Mouse (Mus musculus): ENCODE measurements at regions not wholly inside any gene's neighbourhood (a gene's known extent, or its start where the extent isn't known, plus 50 kb on each side); places are given as distances from the start of the nearest gene placed in this dataset.

- no peaks in the 10 kb centered on the region for H3K79me2 ChIP-seq (replicated peaks; ENCODE audit: control insufficient read depth, insufficient read depth, low read length)
- intact Hi-C loops (cut with DNase I): loop anchor here (5.0 kb wide), 1 partner anchor 427 kb away; no protein-coding TSS in a partner anchor
- no peak overlapping the region for H3K4me3 ChIP-seq
- peak overlapping the region; percentile 63 for H3K27ac ChIP-seq
- no peak overlapping the region for H3K9ac ChIP-seq (ENCODE audit: low read depth, low read length)
- no peak for DNase-seq
- WGBS: 39% methylated on average over 3 of the region's 3 CpGs
- H3K36me3 ChIP-seq (ENCODE audit: control insufficient read depth, insufficient read depth, low read length): peaks cover 4% of the 10 kb centered on the region; the same call in 1 of the 2 replicates
- TF ChIP-seq CTCF (IDR thresholded peaks at IDR 0.05): no peak
- TF ChIP-seq POLR2A (IDR thresholded peaks at IDR 0.05; ENCODE audit: insufficient read depth, low read depth, low read length): no peak
- no peak for TF ChIP-seq EP300 (IDR thresholded peaks at IDR 0.05; ENCODE audit: insufficient read depth, low read depth, low read length)
- no peaks in the 10 kb centered on the region for H3K27me3 ChIP-seq (ENCODE audit: control insufficient read depth, insufficient read depth, low read length)
- peaks cover 4% of the 10 kb centered on the region for H3K4me1 ChIP-seq (ENCODE audit: control insufficient read depth, insufficient read depth, low read length)
These were observed 120.2 kb downstream of the Tmsb4x start for GRCm38 (mm10) chrX:167088930-167089329.

GRCm38 (mm10) chrX:167088438-167088837 lies 120.7 kb downstream of the Tmsb4x start:
- Histone ChIP-seq H3K4me1 (ENCODE audit: control insufficient read depth, insufficient read depth, low read length) (peaks cover 4% of the 10 kb centered on the region), H3K27me3 (ENCODE audit: control insufficient read depth, insufficient read depth, low read length) (no peaks in the 10 kb centered on the region), H3K9ac (ENCODE audit: low read depth, low read length) (no peak overlapping the region), H3K4me3 (no peak overlapping the region), H3K36me3 (ENCODE audit: control insufficient read depth, insufficient read depth, low read length) (peaks cover 4% of the 10 kb centered on the region; the same call in 1 of the 2 replicates), H3K27ac (peak overlapping the region; percentile 34), H3K79me2 (replicated peaks; ENCODE audit: control insufficient read depth, insufficient read depth, low read length) (no peaks in the 10 kb centered on the region)
- TF ChIP-seq CTCF (IDR thresholded peaks at IDR 0.05): no peak
- WGBS: 28% methylated on average over 2 of the region's 2 CpGs
- no peak for DNase-seq
- intact Hi-C loops (cut with DNase I): loop anchor here (5.0 kb wide), 1 partner anchor 426 kb away; no protein-coding TSS in a partner anchor

- no peak for TF ChIP-seq EP300 (IDR thresholded peaks at IDR 0.05; ENCODE audit: insufficient read depth, low read depth, low read length)
- TF ChIP-seq POLR2A (IDR thresholded peaks at IDR 0.05; ENCODE audit: insufficient read depth, low read depth, low read length): no peak
- no peak for TF ChIP-seq CTCF (IDR thresholded peaks at IDR 0.05)
- Histone ChIP-seq H3K79me2 (replicated peaks; ENCODE audit: control insufficient read depth, insufficient read depth, low read length) (no peaks in the 10 kb centered on the region), H3K27ac (peak overlapping the region; percentile 43), H3K9ac (ENCODE audit: low read depth, low read length) (no peak overlapping the region), H3K4me1 (ENCODE audit: control insufficient read depth, insufficient read depth, low read length) (no peaks in the 10 kb centered on the region; the same call in 1 of the 2 replicates), H3K27me3 (ENCODE audit: control insufficient read depth, insufficient read depth, low read length) (no peaks in the 10 kb centered on the region), H3K36me3 (ENCODE audit: control insufficient read depth, insufficient read depth, low read length) (no peaks in the 10 kb centered on the region), H3K4me3 (no peak overlapping the region)
- intact Hi-C loops (cut with DNase I): no loop called here
- 32% methylated on average over 3 of the region's 3 CpGs for WGBS
- DNase-seq: peak in 1 of 2 experiments; percentile 6
These were observed 128.3 kb downstream of the Tmsb4x start for GRCm38 (mm10) chrX:167080821-167081220.

- no peak overlapping the region for H3K27ac ChIP-seq
- no peak overlapping the region for H3K9ac ChIP-seq (ENCODE audit: low read depth, low read length)
- WGBS: 42% methylated on average over 2 of the region's 2 CpGs
- DNase-seq: no peak
- H3K36me3 ChIP-seq (ENCODE audit: control insufficient read depth, insufficient read depth, low read length): no peaks in the 10 kb centered on the region
- TF ChIP-seq CTCF (IDR thresholded peaks at IDR 0.05): no peak
- no peak for TF ChIP-seq EP300 (IDR thresholded peaks at IDR 0.05; ENCODE audit: insufficient read depth, low read depth, low read length)
- TF ChIP-seq POLR2A (IDR thresholded peaks at IDR 0.05; ENCODE audit: insufficient read depth, low read depth, low read length): no peak
- intact Hi-C loops (cut with DNase I): no loop called here
- no peaks in the 10 kb centered on the region for H3K27me3 ChIP-seq (ENCODE audit: control insufficient read depth, insufficient read depth, low read length)
- H3K79me2 ChIP-seq (replicated peaks; ENCODE audit: control insufficient read depth, insufficient read depth, low read length): no peaks in the 10 kb centered on the region
- H3K4me1 ChIP-seq (ENCODE audit: control insufficient read depth, insufficient read depth, low read length): no peaks in the 10 kb centered on the region; the same call in 1 of the 2 replicates
- H3K4me3 ChIP-seq: no peak overlapping the region
These were observed 140.0 kb downstream of the Tmsb4x start for GRCm38 (mm10) chrX:167069075-167069474.

GRCm38 (mm10) chrX:167067918-167068317 lies 141.2 kb downstream of the Tmsb4x start:
- no peak overlapping the region for H3K9ac ChIP-seq (ENCODE audit: low read depth, low read length)
- WGBS: 89% methylated on average over 3 of the region's 3 CpGs
- H3K27ac ChIP-seq: no peak overlapping the region
- no peak overlapping the region for H3K4me3 ChIP-seq
- TF ChIP-seq POLR2A (IDR thresholded peaks at IDR 0.05; ENCODE audit: insufficient read depth, low read depth, low read length) (no peak), CTCF (IDR thresholded peaks at IDR 0.05) (no peak), EP300 (IDR thresholded peaks at IDR 0.05; ENCODE audit: insufficient read depth, low read depth, low read length) (no peak)
- no peaks in the 10 kb centered on the region for H3K79me2 ChIP-seq (replicated peaks; ENCODE audit: control insufficient read depth, insufficient read depth, low read length)
- no peaks in the 10 kb centered on the region; the same call in 1 of the 2 replicates for H3K4me1 ChIP-seq (ENCODE audit: control insufficient read depth, insufficient read depth, low read length)
- intact Hi-C loops (cut with DNase I): no loop called here
- H3K27me3 ChIP-seq (ENCODE audit: control insufficient read depth, insufficient read depth, low read length): no peaks in the 10 kb centered on the region
- H3K36me3 ChIP-seq (ENCODE audit: control insufficient read depth, insufficient read depth, low read length): no peaks in the 10 kb centered on the region
- no peak for DNase-seq

- TF ChIP-seq CTCF (IDR thresholded peaks at IDR 0.05) (no peak), POLR2A (IDR thresholded peaks at IDR 0.05; ENCODE audit: insufficient read depth, low read depth, low read length) (no peak), EP300 (IDR thresholded peaks at IDR 0.05; ENCODE audit: insufficient read depth, low read depth, low read length) (no peak)
- no peak overlapping the region for H3K27ac ChIP-seq
These were observed 145.2 kb downstream of the Tmsb4x start for GRCm38 (mm10) chrX:167063881-167064280.

More at GRCm38 (mm10) chrX:167063881-167064280, 145.2 kb downstream of the Tmsb4x start:
- DNase-seq: peak in 1 of 2 experiments; percentile 19
- no peak overlapping the region for H3K9ac ChIP-seq (ENCODE audit: low read depth, low read length)
- H3K4me3 ChIP-seq: no peak overlapping the region
- no peaks in the 10 kb centered on the region; the same call in 1 of the 2 replicates for H3K4me1 ChIP-seq (ENCODE audit: control insufficient read depth, insufficient read depth, low read length)
- intact Hi-C loops (cut with DNase I): no loop called here
- H3K36me3 ChIP-seq (ENCODE audit: control insufficient read depth, insufficient read depth, low read length): no peaks in the 10 kb centered on the region
- H3K27me3 ChIP-seq (ENCODE audit: control insufficient read depth, insufficient read depth, low read length): no peaks in the 10 kb centered on the region
- H3K79me2 ChIP-seq (replicated peaks; ENCODE audit: control insufficient read depth, insufficient read depth, low read length): no peaks in the 10 kb centered on the region
- 37% methylated on average over 4 of the region's 4 CpGs for WGBS
